Mouse (Mus musculus) ES-Bruce4 (cell line): Measurements from ENCODE around the gene Ncs1.

Experiments
- CTCF ChIP-seq: IDR thresholded peaks from one replicate; pipeline ENCODE4 v1.8.1; 2011; ENCODE audit warnings: low read depth, low read length
- EP300 ChIP-seq: IDR thresholded peaks from 2 replicates; pipeline ENCODE4 v1.6.1; 2011; ENCODE audit warnings: low read depth, low read length; ENCODE audit not compliant: insufficient read depth
- POLR2A ChIP-seq: IDR thresholded peaks from one replicate; pipeline ENCODE4 v1.8.1; 2011; ENCODE audit warnings: low read length; ENCODE audit not compliant: insufficient read depth

- TF ChIP-seq CTCF (no peak), POLR2A (no peak), EP300 (no peak)
These were observed 572 bp upstream of the Ncs1 start for GRCm38 (mm10) chr2:31245051-31245450.
